Mouse (Mus musculus) cerebellum, postnatal 36 days (tissue): ENCODE data around the gene Bcl11a.

Source experiments
- DNase-seq, 2 experiments: peaks; one replicate each; pipeline ENCODE4 v3.0.0; 2021 to 2022; ENCODE audit warnings: mixed read lengths in 2 of 2

Gene Bcl11a

DNA sequence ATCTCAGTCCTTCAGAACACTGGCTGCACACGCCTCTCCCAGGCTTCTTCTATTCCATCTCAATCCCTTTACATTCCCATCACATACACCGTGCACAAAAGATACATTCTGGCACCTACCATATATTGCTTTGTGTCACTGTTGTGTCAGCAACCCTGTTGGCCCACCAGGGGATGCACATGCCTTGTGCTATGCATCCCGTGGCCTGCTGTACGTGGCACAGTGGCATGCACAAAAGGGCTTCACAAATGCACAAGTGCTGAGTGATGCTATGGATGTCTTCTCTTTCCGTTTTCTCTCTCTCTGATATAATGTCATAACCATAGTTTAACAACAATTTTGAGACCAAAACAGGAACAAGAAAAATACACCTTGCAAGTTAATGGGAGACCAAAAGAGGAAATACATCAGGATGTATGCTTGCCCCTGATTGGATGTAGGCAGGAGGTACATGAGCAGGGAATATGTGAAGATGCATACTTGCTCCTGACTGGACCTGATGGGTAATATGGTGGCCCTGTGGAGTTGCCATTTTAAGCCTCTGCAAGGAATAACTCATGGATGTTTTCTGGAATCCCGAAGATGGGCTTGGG, 140.0 kb downstream of the Bcl11a start:
- DNase-seq = no peak

GRCm38 (mm10) chr11:24221601-24222307, 143.9 kb downstream of the Bcl11a start:
- peak in 1 of 2 experiments; percentile 10 for DNase-seq
